Mouse (Mus musculus): Measurements from ENCODE around the gene Olfr1359.
"Not testable (repeated sequence)": the region's sequence is repeated elsewhere in the genome, so short reads cannot be mapped to it uniquely, and the experiment has no call there.

Gene Olfr1359

DNA sequence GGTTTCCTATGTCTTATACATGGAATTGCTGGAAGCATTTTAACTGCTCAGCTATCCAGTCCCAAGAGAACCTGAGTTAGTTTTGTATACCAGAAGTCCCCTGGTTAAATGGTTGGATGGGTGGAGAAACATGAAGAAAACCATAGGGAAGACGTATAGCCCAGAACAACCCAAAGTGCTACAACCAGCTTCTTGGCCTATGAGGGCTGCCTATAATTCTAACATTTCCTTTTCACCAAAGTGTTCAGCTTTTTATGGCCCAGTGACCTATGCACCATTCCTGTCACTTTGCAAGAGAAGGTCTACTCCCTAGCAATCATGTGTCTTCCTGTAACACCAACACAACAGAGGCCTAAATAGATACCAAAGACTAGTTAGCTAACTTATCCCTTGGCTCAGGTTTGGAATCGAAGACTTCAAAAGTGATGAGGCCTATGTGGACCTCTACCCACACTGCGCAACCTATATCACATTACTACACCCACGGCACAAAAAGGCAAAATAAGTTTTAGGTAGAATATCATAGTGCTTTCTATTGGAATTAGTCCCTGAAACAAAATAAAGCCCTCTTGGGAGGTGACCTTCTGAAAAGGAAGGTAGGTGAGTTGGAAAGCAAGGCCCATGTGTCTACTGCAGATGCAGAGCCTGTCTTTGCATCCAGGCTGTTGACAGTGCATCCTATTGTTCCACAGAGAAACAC is 20.6 kb downstream of the Olfr1359 start:
- DNase-seq (ENCODE audit: low read depth, low spot score), result no peak
- no peaks in the 10 kb centered on the region for H3K36me3 ChIP-seq (ENCODE audit: control insufficient read depth, insufficient read depth, low read length, poor library complexity, severe bottlenecking)
- H3K27me3 ChIP-seq (ENCODE audit: control insufficient read depth, insufficient read depth, low read length, poor library complexity, severe bottlenecking), result no peaks in the 10 kb centered on the region

DNA sequence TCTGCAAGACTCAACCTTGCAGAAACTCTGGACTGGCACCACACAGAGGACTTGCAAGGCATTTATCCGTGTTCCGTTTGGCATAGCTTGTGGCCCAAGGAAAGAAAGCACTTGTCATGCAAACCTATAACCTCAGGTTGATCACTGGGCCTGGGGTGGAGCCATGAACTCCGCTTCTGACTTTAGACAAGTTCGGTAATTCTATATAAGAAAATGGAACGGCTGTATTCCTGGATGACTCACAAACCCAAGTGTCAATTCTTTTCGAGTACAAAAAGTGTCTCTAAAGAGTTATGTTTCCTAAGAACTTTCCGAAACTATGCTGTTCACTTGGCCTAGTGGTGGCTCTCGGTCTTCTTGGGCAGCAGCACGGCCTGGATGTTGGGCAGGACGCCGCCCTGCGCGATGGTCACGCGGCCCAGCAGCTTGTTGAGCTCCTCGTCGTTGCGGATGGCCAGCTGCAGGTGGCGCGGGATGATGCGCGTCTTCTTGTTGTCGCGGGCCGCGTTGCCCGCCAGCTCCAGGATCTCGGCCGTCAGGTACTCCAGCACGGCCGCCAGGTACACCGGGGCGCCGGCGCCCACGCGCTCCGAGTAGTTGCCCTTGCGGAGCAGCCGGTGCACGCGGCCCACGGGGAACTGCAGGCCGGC is 23.3 kb downstream of the Olfr1359 start:
- not testable (repeated sequence) for H3K27me3 ChIP-seq (ENCODE audit: control insufficient read depth, insufficient read depth, low read length, poor library complexity, severe bottlenecking); H3K36me3 ChIP-seq (ENCODE audit: control insufficient read depth, insufficient read depth, low read length, poor library complexity, severe bottlenecking)
- DNase-seq (ENCODE audit: low read depth, low spot score), result peak; percentile 16

DNA sequence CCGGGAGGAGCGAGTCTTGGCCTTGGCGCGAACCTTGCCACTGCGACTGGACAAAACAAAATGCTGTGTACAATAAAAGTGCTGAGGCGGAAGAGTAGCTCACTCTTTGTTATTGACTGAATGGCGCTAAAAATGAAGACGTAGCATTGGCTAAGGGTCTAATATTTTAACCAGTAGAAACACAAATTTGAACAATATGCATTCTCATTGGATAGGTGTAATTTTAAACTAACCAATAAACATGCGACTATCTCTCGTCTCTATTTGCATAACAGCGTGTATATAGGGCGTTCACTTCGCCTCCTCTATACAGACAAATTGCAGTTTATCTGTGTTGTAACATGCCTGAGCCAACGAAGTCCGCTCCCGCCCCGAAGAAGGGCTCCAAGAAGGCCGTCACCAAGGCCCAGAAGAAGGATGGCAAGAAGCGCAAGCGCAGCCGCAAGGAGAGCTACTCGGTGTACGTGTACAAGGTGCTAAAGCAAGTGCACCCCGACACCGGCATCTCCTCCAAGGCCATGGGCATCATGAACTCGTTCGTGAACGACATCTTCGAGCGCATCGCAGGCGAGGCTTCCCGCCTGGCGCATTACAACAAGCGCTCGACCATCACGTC is 24.0 kb downstream of the Olfr1359 start, which contains the start of gene Hist1h2bm:
Hist1h2bm (plus strand) TSS at position 288 of the 616 bp plus-strand sequence.
- DNase-seq (ENCODE audit: low read depth, low spot score), result peak; percentile 92
- not testable (repeated sequence) for H3K27me3 ChIP-seq (ENCODE audit: control insufficient read depth, insufficient read depth, low read length, poor library complexity, severe bottlenecking); H3K36me3 ChIP-seq (ENCODE audit: control insufficient read depth, insufficient read depth, low read length, poor library complexity, severe bottlenecking)

GRCm38 (mm10) chr13:21722373-21722925 is 24.5 kb downstream of the Olfr1359 start:
- Histone ChIP-seq H3K36me3 (ENCODE audit: control insufficient read depth, insufficient read depth, low read length, poor library complexity, severe bottlenecking) (no peaks in the 10 kb centered on the region), H3K27me3 (ENCODE audit: control insufficient read depth, insufficient read depth, low read length, poor library complexity, severe bottlenecking) (no peaks in the 10 kb centered on the region)
- no peak for DNase-seq (ENCODE audit: low read depth, low spot score)

DNA sequence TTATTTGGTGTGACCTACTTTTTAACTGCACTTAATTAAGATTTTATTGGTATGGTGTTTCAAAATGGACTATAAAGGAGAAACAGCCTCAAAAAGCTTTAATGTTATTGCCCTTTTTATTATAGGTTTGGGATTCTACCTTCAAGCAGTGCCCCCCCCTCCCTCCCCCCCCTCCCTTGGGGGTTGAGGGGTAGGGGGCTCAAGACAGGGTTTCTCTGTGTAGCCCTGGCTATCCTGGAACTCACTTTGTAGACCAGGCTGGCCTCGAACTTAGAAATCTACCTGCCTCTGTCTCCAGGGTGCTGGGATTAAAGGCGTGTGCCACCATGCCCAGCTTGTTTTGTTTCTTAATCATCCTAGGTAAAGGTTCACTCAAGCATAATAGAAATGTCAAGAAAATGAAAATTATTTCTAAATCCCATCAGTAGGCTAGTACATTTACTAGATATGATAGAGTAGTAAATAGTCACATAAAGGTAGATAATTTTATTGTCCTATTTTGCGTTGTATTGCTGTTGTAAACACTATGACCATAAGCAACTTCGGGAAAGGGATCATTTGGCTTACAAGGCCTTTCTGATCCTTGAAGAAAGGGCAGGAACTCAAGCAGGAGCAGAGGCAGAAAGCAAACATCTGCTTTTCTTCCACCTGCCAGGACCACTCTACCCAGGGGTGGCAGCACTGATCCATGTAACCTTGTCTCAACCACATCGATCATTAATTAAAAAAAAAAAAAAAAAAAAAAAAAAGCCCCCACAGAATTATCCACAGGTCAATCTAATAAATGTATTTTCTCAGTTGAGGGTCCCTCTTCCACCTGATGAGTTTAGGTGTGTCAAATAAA is 25.3 kb downstream of the Olfr1359 start:
- peak; percentile 39 for DNase-seq (ENCODE audit: low read depth, low spot score)
- Histone ChIP-seq H3K36me3 (ENCODE audit: control insufficient read depth, insufficient read depth, low read length, poor library complexity, severe bottlenecking) (no peaks in the 10 kb centered on the region), H3K27me3 (ENCODE audit: control insufficient read depth, insufficient read depth, low read length, poor library complexity, severe bottlenecking) (no peaks in the 10 kb centered on the region)

GRCm38 (mm10) chr13:21727948-21728572 is 30.1 kb downstream of the Olfr1359 start:
- Histone ChIP-seq H3K27me3 (ENCODE audit: control insufficient read depth, insufficient read depth, low read length, poor library complexity, severe bottlenecking) (no peaks in the 10 kb centered on the region), H3K36me3 (ENCODE audit: control insufficient read depth, insufficient read depth, low read length, poor library complexity, severe bottlenecking) (no peaks in the 10 kb centered on the region)
- no peak for DNase-seq (ENCODE audit: low read depth, low spot score)

DNA sequence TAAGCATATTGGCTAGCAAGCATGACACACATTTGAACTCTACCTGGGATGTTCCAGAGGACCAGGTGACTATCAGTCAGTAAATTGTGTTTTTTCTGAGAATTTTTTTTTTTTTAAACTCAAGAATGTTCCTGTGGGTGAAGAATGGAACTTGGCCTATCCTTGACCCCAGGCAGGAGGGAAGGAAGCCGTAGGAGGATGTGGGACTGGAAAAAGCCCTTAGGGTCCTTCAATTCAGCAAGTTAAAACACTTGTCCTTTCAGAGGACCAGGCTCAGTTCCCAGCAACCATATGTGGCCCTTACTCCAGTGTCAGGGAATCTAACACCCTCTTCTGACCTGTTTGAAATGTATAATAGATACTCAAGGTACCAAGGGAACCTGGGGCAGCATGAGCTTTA is 31.6 kb downstream of the Olfr1359 start:
- Histone ChIP-seq H3K36me3 (ENCODE audit: control insufficient read depth, insufficient read depth, low read length, poor library complexity, severe bottlenecking) (no peaks in the 10 kb centered on the region), H3K27me3 (ENCODE audit: control insufficient read depth, insufficient read depth, low read length, poor library complexity, severe bottlenecking) (no peaks in the 10 kb centered on the region)
- no peak for DNase-seq (ENCODE audit: low read depth, low spot score)

GRCm38 (mm10) chr13:21733466-21733865 is 35.6 kb downstream of the Olfr1359 start:
- H3K36me3 ChIP-seq (ENCODE audit: control insufficient read depth, insufficient read depth, low read length, poor library complexity, severe bottlenecking), result no peaks in the 10 kb centered on the region
- H3K27me3 ChIP-seq (ENCODE audit: control insufficient read depth, insufficient read depth, low read length, poor library complexity, severe bottlenecking), result no peaks in the 10 kb centered on the region
- no peak for DNase-seq (ENCODE audit: low read depth, low spot score)

- Histone ChIP-seq H3K27me3 (ENCODE audit: control insufficient read depth, insufficient read depth, low read length, poor library complexity, severe bottlenecking) (no peaks in the 10 kb centered on the region), H3K36me3 (ENCODE audit: control insufficient read depth, insufficient read depth, low read length, poor library complexity, severe bottlenecking) (no peaks in the 10 kb centered on the region)
- peak; percentile 91 for DNase-seq (ENCODE audit: low read depth, low spot score)
These were observed 36.3 kb downstream of the Olfr1359 start for GRCm38 (mm10) chr13:21734010-21734905.

- H3K27me3 ChIP-seq (ENCODE audit: control insufficient read depth, insufficient read depth, low read length, poor library complexity, severe bottlenecking); H3K36me3 ChIP-seq (ENCODE audit: control insufficient read depth, insufficient read depth, low read length, poor library complexity, severe bottlenecking): not testable (repeated sequence)
- peak; percentile 82 for DNase-seq (ENCODE audit: low read depth, low spot score)
These were observed 37.2 kb downstream of the Olfr1359 start, which contains the start of gene Hist1h4j for GRCm38 (mm10) chr13:21734906-21735767. Gene Hist1h4j (plus strand): TSS chr13:21735064.

GRCm38 (mm10) chr13:21745006-21745405 is 47.1 kb downstream of the Olfr1359 start:
- DNase-seq (ENCODE audit: low read depth, low spot score), result no peak
- Histone ChIP-seq H3K36me3 (ENCODE audit: control insufficient read depth, insufficient read depth, low read length, poor library complexity, severe bottlenecking) (no peaks in the 10 kb centered on the region), H3K27me3 (ENCODE audit: control insufficient read depth, insufficient read depth, low read length, poor library complexity, severe bottlenecking) (no peaks in the 10 kb centered on the region)

DNA sequence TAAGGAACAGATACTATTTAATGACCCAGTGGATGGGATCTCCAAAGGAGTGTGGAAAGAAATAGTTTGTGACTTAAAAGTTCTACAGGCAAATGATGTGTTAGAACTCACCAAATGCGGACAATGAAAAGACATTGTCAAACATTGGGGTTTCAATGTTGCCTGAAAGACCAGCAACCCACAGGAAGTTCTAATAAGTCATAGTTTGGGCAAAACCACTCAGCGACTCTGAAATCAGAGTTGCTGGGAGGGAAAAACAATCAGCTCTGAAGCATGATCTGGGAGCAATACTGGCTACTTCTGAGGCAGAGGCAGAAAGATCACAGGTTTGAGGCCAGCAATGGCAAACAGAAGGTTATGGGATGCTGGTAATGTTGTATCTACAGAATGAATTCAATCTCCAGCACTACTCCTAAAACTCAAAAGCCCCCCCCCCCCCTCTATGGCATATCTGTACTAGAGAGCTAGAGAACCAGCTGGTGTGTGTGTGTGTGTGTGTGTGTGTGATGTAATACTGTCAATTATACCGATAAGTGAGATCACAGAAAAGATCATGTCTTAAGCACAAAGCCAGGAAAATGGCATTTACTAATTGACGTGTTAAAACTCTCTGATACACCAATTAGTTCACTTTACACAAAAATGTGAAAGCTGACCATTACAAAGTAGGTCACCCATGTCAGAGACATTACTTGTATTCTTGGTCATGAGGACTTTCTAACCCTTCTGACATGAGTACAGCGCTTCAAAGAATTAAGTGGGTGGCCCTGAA is 51.7 kb downstream of the Olfr1359 start:
- peak; percentile 47 for DNase-seq (ENCODE audit: low read depth, low spot score)

More for the DNA sequence above, 51.7 kb downstream of the Olfr1359 start:
- Histone ChIP-seq H3K27me3 (ENCODE audit: control insufficient read depth, insufficient read depth, low read length, poor library complexity, severe bottlenecking) (no peaks in the 10 kb centered on the region), H3K36me3 (ENCODE audit: control insufficient read depth, insufficient read depth, low read length, poor library complexity, severe bottlenecking) (no peaks in the 10 kb centered on the region)

All from splenic B cell, adult 2 months (primary cell).